Mouse (Mus musculus): ENCODE measurements around the gene Olfr503.
"Not testable (repeated sequence)": the region's sequence is repeated elsewhere in the genome, so short reads cannot be mapped to it uniquely, and the experiment has no call there.

Gene Olfr503

DNA sequence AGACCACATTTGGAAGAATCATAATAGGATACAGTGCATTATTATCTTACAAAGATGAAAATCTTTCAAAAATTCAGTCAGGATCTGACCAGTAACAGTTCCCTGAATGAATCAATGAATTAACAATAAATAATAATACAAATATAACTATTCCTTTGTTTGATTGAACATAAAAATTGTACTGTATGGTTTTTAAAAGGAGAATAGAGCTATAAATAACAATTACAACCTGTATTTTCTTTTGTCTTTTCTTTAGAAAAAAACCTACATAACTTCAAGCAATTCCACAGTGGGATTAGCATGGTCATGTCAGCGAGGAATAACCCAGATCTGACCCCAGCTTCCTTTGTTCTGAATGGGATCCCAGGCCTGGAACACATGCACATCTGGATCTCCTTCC lies at the start of gene Olfr503:
Olfr503 (plus strand) TSS at position 301 of the 400 bp plus-strand sequence.
- DNase-seq (ENCODE audit: inconsistent ontology term): not testable (repeated sequence)

DNA sequence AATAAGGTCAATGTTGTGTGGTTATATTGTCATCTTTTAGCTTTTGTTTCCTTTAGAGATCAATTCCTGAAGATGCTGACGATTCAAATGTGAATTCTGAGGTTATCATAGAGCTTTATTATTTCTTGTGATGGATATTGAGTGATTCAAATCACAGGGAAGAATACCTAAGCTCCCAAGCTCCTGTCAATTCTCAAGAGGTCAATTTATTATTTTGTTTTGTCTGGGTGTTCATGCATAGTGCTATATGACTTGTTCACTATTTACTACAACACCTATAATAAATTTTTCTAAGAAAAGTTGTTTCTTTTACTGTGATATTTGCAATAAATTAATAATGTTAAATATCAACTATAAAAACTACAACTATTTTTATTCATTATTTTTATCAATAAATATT lies 19.4 kb upstream of the Olfr503 start, which contains the start of gene Olfr502:
Olfr502 (minus strand) TSS at position 101 of the 400 bp plus-strand sequence.
- DNase-seq (ENCODE audit: inconsistent ontology term): no peak

DNA sequence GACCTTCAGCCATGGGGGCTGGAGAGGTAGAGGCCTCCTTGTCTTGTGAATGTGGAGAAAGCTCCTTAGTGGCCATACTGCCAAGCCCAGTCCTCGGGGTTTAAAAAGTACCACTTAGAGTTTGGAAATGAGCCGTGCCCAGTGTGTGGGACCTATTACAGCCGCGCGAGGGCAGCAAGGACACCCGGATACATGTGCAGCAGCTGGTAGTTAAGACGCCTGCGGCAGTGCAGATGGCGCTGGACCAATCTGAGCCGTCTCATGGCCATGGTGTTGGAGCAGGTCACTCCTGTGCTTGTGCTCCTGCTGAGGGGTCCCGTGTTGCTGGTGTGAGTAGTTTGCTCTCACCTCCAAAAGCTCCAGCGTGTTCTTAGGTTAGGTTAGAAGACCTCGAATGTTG lies 1.9 kb upstream of the Olfr503 start:
- DNase-seq (ENCODE audit: inconsistent ontology term): no peak

DNA sequence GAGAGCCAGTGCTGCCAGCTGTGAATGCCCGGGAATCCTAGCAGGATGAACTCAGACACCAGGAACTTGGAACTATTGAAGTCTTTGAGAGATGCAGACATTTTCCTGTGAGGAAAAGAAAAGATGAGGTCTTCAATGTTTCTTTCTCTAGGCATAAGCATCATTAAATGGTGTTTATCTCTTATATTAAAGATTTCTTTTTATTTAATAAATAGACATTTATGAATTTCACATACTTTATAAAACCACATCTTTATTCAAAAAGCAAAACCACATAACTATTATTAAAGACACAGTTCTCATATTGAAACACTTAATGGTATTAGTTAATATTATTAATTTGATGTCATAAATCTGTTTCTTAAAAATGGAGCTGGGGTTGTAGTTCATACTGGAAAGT lies 21.4 kb downstream of the Olfr503 start, which contains the start of gene Olfr504:
Olfr504 (minus strand) TSS at position 101 of the 400 bp plus-strand sequence.
- DNase-seq (ENCODE audit: inconsistent ontology term): no peak

DNA sequence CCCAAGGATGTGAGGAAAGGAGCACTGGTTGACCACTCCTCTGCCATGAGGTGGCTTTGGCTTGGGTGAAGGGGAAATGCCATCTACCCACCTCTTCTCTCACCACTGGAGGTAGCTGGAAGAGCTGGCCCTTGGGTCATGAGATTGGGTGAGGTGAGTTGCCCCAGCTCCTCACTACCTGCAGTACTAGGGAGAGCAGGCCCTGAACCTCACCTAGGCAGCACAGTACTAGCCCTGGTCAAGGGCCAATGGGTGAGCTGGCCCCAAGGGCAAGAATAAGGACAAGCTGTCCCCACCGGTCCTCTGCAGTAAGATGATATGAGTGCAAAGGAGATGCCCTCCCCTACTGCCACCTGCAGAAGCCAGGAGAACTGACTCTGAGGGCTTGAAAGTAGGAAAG lies 45.5 kb downstream of the Olfr503 start:
- DNase-seq (ENCODE audit: inconsistent ontology term): no peak
